Mouse (Mus musculus) hindbrain, embryonic 15.5 days (tissue): ENCODE data around the gene Smug1. TPM values are rescaled to one million over a fixed set of nuclear protein-coding genes. Genes with fewer than 3 reads are reported as not detected.

Experiments
- ATAC-seq: fragments of 200-750 bp; cut with Nextera tagmentation; 2 replicates; pipeline ENCODE4 v1.8.0; 2017; ENCODE audit warnings: low read depth, moderate number of reproducible peaks, moderate TSS enrichment; ENCODE audit not compliant: low FRiP score
- H3K27ac ChIP-seq: fragments of 300-500 bp; sonication (generic); replicated peaks from 2 replicates; pipeline ENCODE4 v1.5.1; 2015; ENCODE audit warnings: mild to moderate bottlenecking, inconsistent platforms
- H3K27me3 ChIP-seq: fragments of 300-500 bp; sonication (generic); 2 replicates; pipeline ENCODE4 v1.6.1; 2015; ENCODE audit warnings: control low read depth, inconsistent platforms
- H3K36me3 ChIP-seq: fragments of 300-500 bp; sonication (generic); 2 replicates; pipeline ENCODE4 v1.6.1; 2015; ENCODE audit warnings: control low read depth, inconsistent platforms
- H3K4me1 ChIP-seq: fragments of 300-500 bp; sonication (generic); replicated peaks from 2 replicates; pipeline ENCODE4 v1.6.1; 2015; ENCODE audit warnings: control low read depth, inconsistent platforms
- H3K4me2 ChIP-seq: fragments of 300-500 bp; sonication (generic); 2 replicates; pipeline ENCODE4 v1.6.1; 2015; ENCODE audit warnings: moderate library complexity, mild to moderate bottlenecking, inconsistent platforms
- H3K4me3 ChIP-seq: fragments of 300-500 bp; sonication (generic); 2 replicates; pipeline ENCODE4 v1.5.1; 2015; ENCODE audit warnings: mild to moderate bottlenecking, inconsistent platforms
- H3K9ac ChIP-seq: fragments of 300-500 bp; sonication (generic); 2 replicates; pipeline ENCODE4 v1.6.1; 2015; ENCODE audit warnings: inconsistent platforms
- H3K9me3 ChIP-seq: fragments of 300-500 bp; sonication (generic); 2 replicates; pipeline ENCODE4 v1.6.1; 2016; ENCODE audit warnings: control low read depth, inconsistent platforms
- WGBS: fragments of 180-500 bp; shearing (Covaris S2); methylation state at CpG from one replicate; pipeline ENCODE4 v1.1.7; 2015; 5-methylcytosine and 5-hydroxymethylcytosine counted together
- polyA plus RNA-seq: library from polyadenylated mRNA; unstranded; fragments of >200 nt; fragmentation: Nextera tagmentation; extraction: Ambion mirVana; gene quantifications from 2 replicates; pipeline ENCODE4 v1.2.1, GENCODE M21; 2015

Smug1 gene
- polyA plus RNA-seq, 1 experiment from 2014 or later, result 31.1 TPM

- H3K9ac ChIP-seq, result no peak overlapping the region
- H3K36me3 ChIP-seq, result no peaks in the 10 kb centered on the region
- peak overlapping the region; percentile 27 for H3K4me2 ChIP-seq
- no peak overlapping the region for H3K4me3 ChIP-seq
- H3K4me1 ChIP-seq, result peaks cover 43% of the 10 kb centered on the region
- 14% methylated on average over 4 of the region's 4 CpGs for WGBS
- ATAC-seq, result peak; percentile 80
- peaks cover 3% of the 10 kb centered on the region; the same call in 1 of the 2 replicates for H3K27me3 ChIP-seq
- H3K27ac ChIP-seq, result peak overlapping the region; percentile 87
- H3K9me3 ChIP-seq, result no peaks in the 10 kb centered on the region
Measured at GRCm38 (mm10) chr15:103133761-103134160, 33.1 kb downstream of the Smug1 start.

GRCm38 (mm10) chr15:103130729-103131128, 36.2 kb downstream of the Smug1 start:
- H3K4me2 ChIP-seq, result no peak overlapping the region

GRCm38 (mm10) chr15:103129289-103129688, 37.6 kb downstream of the Smug1 start:
- no peak overlapping the region for H3K4me3 ChIP-seq
- H3K9ac ChIP-seq, result no peak overlapping the region
- H3K27ac ChIP-seq, result no peak overlapping the region
- H3K36me3 ChIP-seq, result no peaks in the 10 kb centered on the region
- no peaks in the 10 kb centered on the region for H3K9me3 ChIP-seq
- H3K4me1 ChIP-seq, result peaks cover 13% of the 10 kb centered on the region
- WGBS, result 38% methylated on average over 6 of the region's 6 CpGs
- no peaks in the 10 kb centered on the region for H3K27me3 ChIP-seq
- no peak for ATAC-seq
- no peak overlapping the region for H3K4me2 ChIP-seq

More at GRCm38 (mm10) chr15:103130729-103131128, 36.2 kb downstream of the Smug1 start:
- ATAC-seq, result no peak
- whole genome bisulfite sequencing, result 47% methylated on average over 1 of the region's 1 CpGs
- Histone ChIP-seq H3K9ac (no peak overlapping the region), H3K27me3 (no peaks in the 10 kb centered on the region), H3K9me3 (no peaks in the 10 kb centered on the region), H3K4me3 (no peak overlapping the region), H3K27ac (no peak overlapping the region), H3K36me3 (no peaks in the 10 kb centered on the region), H3K4me1 (peaks cover 28% of the 10 kb centered on the region)

DNA sequence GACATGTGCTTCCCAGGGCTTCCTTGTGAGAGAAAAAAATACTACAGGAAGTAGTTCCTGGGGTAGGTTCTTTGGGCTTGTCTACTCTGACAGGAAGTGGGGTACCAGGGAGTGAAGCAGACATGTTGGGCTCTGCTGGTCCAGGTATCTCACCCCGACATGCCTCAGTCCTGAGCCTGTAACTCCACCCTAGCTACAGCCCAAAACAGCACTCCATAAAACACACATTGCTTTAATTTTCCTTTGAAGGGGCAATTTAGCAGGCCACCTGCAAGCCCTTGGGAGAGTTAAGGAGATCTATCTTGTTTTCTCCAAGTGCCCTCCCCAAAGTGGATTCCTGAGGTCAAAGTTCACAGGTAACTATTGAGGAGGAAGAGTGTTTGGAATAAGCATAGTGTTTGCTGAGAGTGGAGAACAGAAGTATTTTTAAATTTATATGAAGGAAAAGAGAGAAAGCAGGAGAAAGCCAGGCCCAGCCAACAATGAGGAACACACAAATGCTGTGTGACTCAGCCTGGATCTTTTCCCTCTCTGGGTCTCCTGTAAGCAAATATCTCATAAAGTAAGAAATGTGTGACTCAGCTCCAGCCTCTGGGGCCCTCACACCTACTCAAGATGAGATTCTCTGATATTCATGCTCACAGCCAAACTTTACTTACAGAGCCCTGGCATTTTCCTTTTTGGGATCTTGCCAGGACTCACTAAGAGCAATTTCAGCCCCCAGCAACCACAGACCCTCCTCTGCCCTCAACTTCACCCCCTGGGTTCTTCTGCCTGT, 38.6 kb downstream of the Smug1 start:
- no peak overlapping the region for H3K9ac ChIP-seq
- no peak overlapping the region for H3K4me2 ChIP-seq
- no peak overlapping the region for H3K4me3 ChIP-seq
- H3K27me3 ChIP-seq, result no peaks in the 10 kb centered on the region
- no peak for ATAC-seq
- H3K36me3 ChIP-seq, result no peaks in the 10 kb centered on the region
- no peaks in the 10 kb centered on the region for H3K9me3 ChIP-seq
- WGBS, result 68% methylated on average over 1 of the region's 1 CpGs
- H3K4me1 ChIP-seq, result peaks cover 7% of the 10 kb centered on the region
- no peak overlapping the region for H3K27ac ChIP-seq

DNA sequence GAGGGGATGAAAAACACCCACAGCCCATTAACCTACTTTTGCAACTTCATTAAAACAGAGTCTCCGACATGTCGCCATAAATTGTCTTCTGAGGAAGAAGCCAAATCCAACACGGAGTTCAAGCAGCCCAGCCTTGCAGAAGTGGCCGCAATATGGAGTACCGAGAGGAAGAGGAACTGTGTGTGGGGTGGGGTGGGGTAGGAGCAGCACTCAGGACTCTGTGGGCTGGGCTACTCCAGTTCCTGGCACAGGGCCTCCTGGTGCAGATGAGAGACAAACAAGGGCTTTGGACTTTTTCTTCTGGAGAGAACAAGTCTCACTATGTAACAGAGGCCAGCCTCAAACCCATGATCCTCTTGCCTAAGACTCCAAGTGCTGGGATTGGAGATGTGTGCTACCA, 40.9 kb downstream of the Smug1 start:
- ATAC-seq, result no peak
- H3K9me3 ChIP-seq, result no peaks in the 10 kb centered on the region
- H3K36me3 ChIP-seq, result no peaks in the 10 kb centered on the region
- H3K9ac ChIP-seq, result no peak overlapping the region
- H3K27me3 ChIP-seq, result no peaks in the 10 kb centered on the region
- H3K4me3 ChIP-seq, result no peak overlapping the region
- peaks cover 21% of the 10 kb centered on the region for H3K4me1 ChIP-seq
- no peak overlapping the region for H3K27ac ChIP-seq
- H3K4me2 ChIP-seq, result no peak overlapping the region
- 67% methylated on average over 5 of the region's 5 CpGs for WGBS

GRCm38 (mm10) chr15:103124254-103124653, 42.6 kb downstream of the Smug1 start:
- H3K27ac ChIP-seq, result no peak overlapping the region
- H3K4me3 ChIP-seq, result no peak overlapping the region
- no peak overlapping the region for H3K9ac ChIP-seq
- no peaks in the 10 kb centered on the region for H3K27me3 ChIP-seq
- 85% methylated on average over 1 of the region's 1 CpGs for WGBS
- H3K9me3 ChIP-seq, result no peaks in the 10 kb centered on the region
- H3K36me3 ChIP-seq, result no peaks in the 10 kb centered on the region
- no peak overlapping the region for H3K4me2 ChIP-seq
- ATAC-seq, result no peak
- peaks cover 26% of the 10 kb centered on the region for H3K4me1 ChIP-seq

- peaks cover 27% of the 10 kb centered on the region for H3K4me1 ChIP-seq
- H3K9me3 ChIP-seq, result no peaks in the 10 kb centered on the region
- H3K9ac ChIP-seq, result no peak overlapping the region
- H3K4me3 ChIP-seq, result no peak overlapping the region
- no peaks in the 10 kb centered on the region for H3K36me3 ChIP-seq
- WGBS, result 54% methylated on average over 8 of the region's 8 CpGs
- no peak for ATAC-seq
- no peak overlapping the region for H3K27ac ChIP-seq
- H3K27me3 ChIP-seq, result no peaks in the 10 kb centered on the region
- no peak overlapping the region for H3K4me2 ChIP-seq
Measured at GRCm38 (mm10) chr15:103123343-103123742, 43.5 kb downstream of the Smug1 start.

DNA sequence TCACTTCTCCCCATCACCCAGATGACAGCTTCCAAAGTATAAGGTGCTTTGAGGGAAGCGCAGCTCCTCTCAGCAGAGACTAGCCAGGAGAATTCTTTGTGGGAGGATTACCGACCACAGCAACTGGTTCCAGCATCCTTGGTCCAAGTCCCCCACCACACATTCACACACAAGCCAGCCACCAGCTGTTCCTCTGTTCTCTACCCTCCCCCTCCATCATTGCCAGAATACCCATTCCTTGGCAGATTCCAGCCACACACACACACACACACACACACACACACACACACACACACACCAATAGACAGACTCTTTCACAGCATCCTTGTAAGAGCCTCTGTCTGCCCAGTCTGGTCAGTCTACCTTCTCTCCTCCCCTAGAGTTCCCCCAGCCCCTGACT, 44.5 kb downstream of the Smug1 start:
- ATAC-seq, result 0 out of 2 replicates have a peak, but pooled peaks have one; percentile 23
- Histone ChIP-seq H3K27me3 (0 out of 2 replicates have a peak, but pooled peaks cover 3% of the 10 kb centered on the region), H3K4me3 (no peak overlapping the region), H3K9ac (no peak overlapping the region), H3K4me1 (peaks cover 27% of the 10 kb centered on the region), H3K9me3 (no peaks in the 10 kb centered on the region), H3K27ac (0 out of 2 replicates have a peak overlapping the region, but pooled peaks have one; percentile 21), H3K4me2 (no peak overlapping the region), H3K36me3 (no peaks in the 10 kb centered on the region)
- 37% methylated on average over 2 of the region's 2 CpGs for WGBS

- 0 out of 2 replicates have a peak, but pooled peaks cover 3% of the 10 kb centered on the region for H3K27me3 ChIP-seq
- H3K4me3 ChIP-seq, result no peak overlapping the region
- no peak overlapping the region for H3K4me2 ChIP-seq
- WGBS, result 39% methylated on average over 5 of the region's 5 CpGs
- no peak overlapping the region for H3K9ac ChIP-seq
- H3K27ac ChIP-seq, result no peak overlapping the region
- H3K36me3 ChIP-seq, result no peaks in the 10 kb centered on the region
- H3K4me1 ChIP-seq, result peaks cover 27% of the 10 kb centered on the region
- no peaks in the 10 kb centered on the region for H3K9me3 ChIP-seq
- 0 out of 2 replicates have a peak, but pooled peaks have one; percentile 29 for ATAC-seq
Measured at GRCm38 (mm10) chr15:103121416-103121815, 45.5 kb downstream of the Smug1 start.

DNA sequence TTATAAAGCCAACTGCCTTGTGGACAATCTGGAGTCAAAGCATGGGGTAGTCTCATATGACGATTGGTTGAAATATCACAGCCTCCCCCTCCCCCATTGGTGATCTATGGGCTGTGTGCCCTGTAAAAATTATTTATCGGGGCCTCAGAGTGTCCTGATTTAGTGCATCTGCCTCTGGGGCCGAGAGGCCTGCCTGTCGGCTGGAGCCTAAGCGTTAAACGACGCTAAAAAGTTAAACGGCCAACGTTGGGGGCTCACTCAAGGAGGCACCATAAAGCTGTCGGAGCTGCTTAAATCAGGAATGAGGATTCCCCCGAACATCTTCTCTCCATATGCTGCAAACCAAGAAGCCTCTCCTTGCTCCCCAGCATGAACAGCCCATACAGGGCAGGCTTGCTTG, 46.3 kb downstream of the Smug1 start:
- no peaks in the 10 kb centered on the region for H3K9me3 ChIP-seq
- no peak overlapping the region for H3K4me3 ChIP-seq
- no peak overlapping the region for H3K27ac ChIP-seq
- 53% methylated on average over 11 of the region's 11 CpGs for WGBS
- 0 out of 2 replicates have a peak, but pooled peaks cover 3% of the 10 kb centered on the region for H3K27me3 ChIP-seq
- H3K36me3 ChIP-seq, result no peaks in the 10 kb centered on the region
- H3K9ac ChIP-seq, result no peak overlapping the region
- H3K4me1 ChIP-seq, result peaks cover 28% of the 10 kb centered on the region
- ATAC-seq, result no peak
- no peak overlapping the region for H3K4me2 ChIP-seq

- H3K27ac ChIP-seq, result no peak overlapping the region
- WGBS, result 61% methylated on average over 5 of the region's 5 CpGs
- H3K27me3 ChIP-seq, result 0 out of 2 replicates have a peak, but pooled peaks cover 3% of the 10 kb centered on the region
- peaks cover 19% of the 10 kb centered on the region for H3K4me1 ChIP-seq
- no peaks in the 10 kb centered on the region for H3K9me3 ChIP-seq
- ATAC-seq, result no peak
- H3K9ac ChIP-seq, result no peak overlapping the region
- H3K4me3 ChIP-seq, result no peak overlapping the region
- H3K4me2 ChIP-seq, result no peak overlapping the region
- H3K36me3 ChIP-seq, result no peaks in the 10 kb centered on the region
Measured at GRCm38 (mm10) chr15:103115726-103116125, 51.2 kb downstream of the Smug1 start.

DNA sequence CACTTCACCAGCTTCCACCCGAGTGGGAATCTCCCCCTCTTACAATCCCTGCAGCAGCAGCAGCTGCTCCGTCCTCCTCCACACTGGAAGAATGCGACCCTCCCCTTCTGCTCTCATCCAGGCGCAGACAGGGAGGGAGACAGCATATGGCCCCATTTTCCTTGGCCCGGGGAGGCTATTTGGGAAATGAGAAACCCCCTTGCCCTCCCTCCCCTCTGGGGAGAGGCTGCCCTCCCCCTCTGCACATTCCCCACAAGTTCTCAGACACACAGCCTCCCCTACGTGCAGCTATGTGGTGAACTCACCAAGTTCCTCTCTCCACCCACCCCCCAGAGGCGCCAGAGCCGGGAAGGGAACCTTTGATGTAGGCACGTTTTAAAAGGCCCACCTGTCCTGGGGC, 51.6 kb downstream of the Smug1 start:
- Histone ChIP-seq H3K36me3 (no peaks in the 10 kb centered on the region), H3K4me3 (no peak overlapping the region), H3K4me2 (no peak overlapping the region), H3K27me3 (0 out of 2 replicates have a peak, but pooled peaks cover 3% of the 10 kb centered on the region), H3K9me3 (no peaks in the 10 kb centered on the region), H3K9ac (0 out of 2 replicates have a peak overlapping the region, but pooled peaks have one; percentile 13), H3K27ac (0 out of 2 replicates have a peak overlapping the region, but pooled peaks have one; percentile 16), H3K4me1 (peaks cover 19% of the 10 kb centered on the region)
- 3% methylated on average over 9 of the region's 9 CpGs for WGBS
- peak; percentile 44 for ATAC-seq
